ENCODE assay signal across 11 mouse cellular contexts in genomic region chr9:50449048-50449447, GRCm38 (mm10). TPM values are rescaled to one million over a fixed set of nuclear protein-coding genes. Genes with fewer than 3 reads are reported as not detected.
DNase-seq lines count a peak whose midpoint lies in the region; ATAC-seq lines count a peak whose summit lies in the region.
"Had no signal": no experiment of that assay in that cellular context is flagged by ENCODE, and none has a peak within 500 bp of the region (broad histone marks: within the 10 kb centered on the region; RNA-seq: fewer than 3 reads in every experiment).

No protein-coding gene starts in this region.

- H3K27me3 ChIP-seq in heart, embryonic 16.5 days (ENCODE audit: control insufficient read depth, insufficient read depth, low read length): no peaks in the 10 kb centered on the region
- no peaks in the 10 kb centered on the region for H3K27me3 ChIP-seq in heart, embryonic 11.5 days (ENCODE audit: control insufficient read depth, insufficient read depth, low read length)
- 0 out of 2 replicates have a peak, but pooled peaks cover 2% of the 10 kb centered on the region for H3K27me3 ChIP-seq in neural tube, embryonic 15.5 days (replicated peaks)
- no peaks in the 10 kb centered on the region for H3K27me3 ChIP-seq in hindbrain, embryonic 14.5 days (ENCODE audit: control insufficient read depth, insufficient read depth, low read length)
- H3K27me3 ChIP-seq in limb, embryonic 10.5 days (ENCODE audit: low read depth, poor library complexity, severe bottlenecking): no peaks in the 10 kb centered on the region
- H3K27me3 ChIP-seq: embryonic facial prominence, embryonic 13.5 days; intestine, embryonic 15.5 days had no signal

- H3K4me1 ChIP-seq in heart, embryonic 16.5 days (ENCODE audit: control insufficient read depth, insufficient read depth, low read length): no peaks in the 10 kb centered on the region
- no peaks in the 10 kb centered on the region for H3K4me1 ChIP-seq in heart, embryonic 11.5 days (ENCODE audit: control insufficient read depth, insufficient read depth, low read length)
- peaks cover 12% of the 10 kb centered on the region for H3K4me1 ChIP-seq in neural tube, embryonic 15.5 days
- H3K4me1 ChIP-seq in hindbrain, embryonic 14.5 days (replicated peaks; ENCODE audit: control insufficient read depth, insufficient read depth, low read length): 0 out of 2 replicates have a peak, but pooled peaks cover 12% of the 10 kb centered on the region
- no peaks in the 10 kb centered on the region for H3K4me1 ChIP-seq in limb, embryonic 10.5 days
- H3K4me1 ChIP-seq: intestine, embryonic 15.5 days had no signal

- 52% methylated on average over 13 of the region's 13 CpGs for WGBS in heart, embryonic 16.5 days
- WGBS in heart, embryonic 11.5 days (ENCODE audit: insufficient replicate concordance): 54% methylated on average over 13 of the region's 13 CpGs
- 49% methylated on average over 13 of the region's 13 CpGs for WGBS in neural tube, embryonic 15.5 days
- 62% methylated on average over 13 of the region's 13 CpGs for WGBS in hindbrain, embryonic 14.5 days
- 71% methylated on average over 13 of the region's 13 CpGs for WGBS in limb, embryonic 10.5 days

- H3K9me3 ChIP-seq in heart, embryonic 16.5 days (replicated peaks; ENCODE audit: control insufficient read depth, low read length): peaks cover 4% of the 10 kb centered on the region
- 0 out of 2 replicates have a peak, but pooled peaks cover 3% of the 10 kb centered on the region for H3K9me3 ChIP-seq in heart, embryonic 11.5 days (replicated peaks; ENCODE audit: control insufficient read depth, low read length)
- no peaks in the 10 kb centered on the region for H3K9me3 ChIP-seq in neural tube, embryonic 15.5 days (replicated peaks)
- H3K9me3 ChIP-seq in hindbrain, embryonic 14.5 days (ENCODE audit: control insufficient read depth, low read length): no peaks in the 10 kb centered on the region
- no peaks in the 10 kb centered on the region for H3K9me3 ChIP-seq in limb, embryonic 10.5 days (replicated peaks)
- H3K9me3 ChIP-seq: embryonic facial prominence, embryonic 13.5 days; G1E; intestine, embryonic 15.5 days had no signal

- no peaks in the 10 kb centered on the region for H3K36me3 ChIP-seq in heart, embryonic 16.5 days (ENCODE audit: control insufficient read depth, insufficient read depth)
- H3K36me3 ChIP-seq in heart, embryonic 11.5 days (ENCODE audit: control insufficient read depth, insufficient read depth, low read length): no peaks in the 10 kb centered on the region
- no peaks in the 10 kb centered on the region for H3K36me3 ChIP-seq in neural tube, embryonic 15.5 days
- no peaks in the 10 kb centered on the region for H3K36me3 ChIP-seq in hindbrain, embryonic 14.5 days (replicated peaks; ENCODE audit: control insufficient read depth, insufficient read depth)
- H3K36me3 ChIP-seq in limb, embryonic 10.5 days: no peaks in the 10 kb centered on the region
- H3K36me3 ChIP-seq: embryonic facial prominence, embryonic 13.5 days; G1E; intestine, embryonic 15.5 days had no signal

- H3K9ac ChIP-seq in heart, embryonic 16.5 days (ENCODE audit: low read length): no peak overlapping the region
- no peak overlapping the region for H3K9ac ChIP-seq in heart, embryonic 11.5 days (ENCODE audit: low read depth, low read length)
- no peak overlapping the region for H3K9ac ChIP-seq in neural tube, embryonic 15.5 days (replicated peaks)
- H3K9ac ChIP-seq in hindbrain, embryonic 14.5 days: no peak overlapping the region
- H3K9ac ChIP-seq: embryonic facial prominence, embryonic 13.5 days; intestine, embryonic 15.5 days had no signal

- H3K4me2 ChIP-seq in heart, embryonic 16.5 days (ENCODE audit: low read depth, low read length): no peak overlapping the region
- no peak overlapping the region for H3K4me2 ChIP-seq in heart, embryonic 11.5 days
- H3K4me2 ChIP-seq in neural tube, embryonic 15.5 days: no peak overlapping the region
- H3K4me2 ChIP-seq in hindbrain, embryonic 14.5 days (replicated peaks): no peak overlapping the region
- H3K4me2 ChIP-seq: embryonic facial prominence, embryonic 13.5 days; intestine, embryonic 15.5 days had no signal

- no peak for DNase-seq in neural tube, embryonic 10.5 days (ENCODE audit: extremely low spot score, low spot score)
- peak; percentile 51 for DNase-seq in hindbrain, embryonic 14.5 days (ENCODE audit: low spot score)
- DNase-seq in testis, postnatal 10 days (ENCODE audit: low spot score): peak; percentile 67
- no peak for DNase-seq in limb, embryonic 10.5 days (ENCODE audit: low spot score)

- no peak overlapping the region for H3K27ac ChIP-seq in heart, embryonic 16.5 days (ENCODE audit: low read length)
- no peak overlapping the region for H3K27ac ChIP-seq in heart, embryonic 11.5 days (ENCODE audit: low read depth, low read length)
- no peak overlapping the region for H3K27ac ChIP-seq in neural tube, embryonic 15.5 days (replicated peaks)
- no peak overlapping the region for H3K27ac ChIP-seq in hindbrain, embryonic 14.5 days
- H3K27ac ChIP-seq in limb, embryonic 10.5 days: no peak overlapping the region
- H3K27ac ChIP-seq: embryonic facial prominence, embryonic 13.5 days; intestine, embryonic 15.5 days had no signal

- no peak overlapping the region for H3K4me3 ChIP-seq in heart, embryonic 16.5 days (ENCODE audit: low read length)
- no peak overlapping the region for H3K4me3 ChIP-seq in heart, embryonic 11.5 days (ENCODE audit: low read depth, low read length)
- H3K4me3 ChIP-seq in neural tube, embryonic 15.5 days (replicated peaks): no peak overlapping the region
- H3K4me3 ChIP-seq in hindbrain, embryonic 14.5 days (replicated peaks; ENCODE audit: low read length): no peak overlapping the region
- H3K4me3 ChIP-seq in limb, embryonic 10.5 days: no peak overlapping the region
- H3K4me3 ChIP-seq: embryonic facial prominence, embryonic 13.5 days; intestine, embryonic 15.5 days had no signal

- peak; percentile 45 for ATAC-seq in heart, embryonic 16.5 days (replicated peaks; ENCODE audit: extremely low read depth, insufficient read depth, low FRiP score)
- no peak for ATAC-seq in heart, embryonic 11.5 days (replicated peaks; ENCODE audit: insufficient number of reproducible peaks, low FRiP score, low TSS enrichment)
- peak; percentile 57 for ATAC-seq in neural tube, embryonic 15.5 days (ENCODE audit: low FRiP score)
- ATAC-seq in hindbrain, embryonic 14.5 days (ENCODE audit: low FRiP score): peak; percentile 57; the same call in 1 of the 2 replicates
- ATAC-seq in monocyte, adult 5-6 weeks (replicated peaks; ENCODE audit: insufficient number of reproducible peaks, low FRiP score, low TSS enrichment, poor library complexity, severe bottlenecking): no peak
- ATAC-seq: intestine, embryonic 15.5 days had no signal

RNA-seq across cellular contexts. Expression of gene Plet1, which starts 45.3 kb away (rescaled TPM):
- polyA plus RNA-seq in heart, embryonic 16.5 days (2015; fragmentation: Nextera tagmentation; extraction: Ambion mirVana): 1.1 and 1.7 TPM in 2 replicates
- polyA plus RNA-seq in heart, embryonic 11.5 days (2014; fragmentation: Nextera tagmentation; extraction: Ambion mirVana): 0.23 and 1.0 TPM in 2 replicates
- polyA plus RNA-seq in neural tube, embryonic 15.5 days (2015; fragmentation: Nextera tagmentation; extraction: Ambion mirVana): 0.72 and 2.1 TPM in 2 replicates
- 0.24 and 0.43 TPM in 2 replicates for polyA plus RNA-seq in hindbrain, embryonic 14.5 days (2014; fragmentation: Nextera tagmentation; extraction: Ambion mirVana)
- 0.29 TPM in 1 of 2 replicates, not detected in the other for polyA plus RNA-seq in limb, embryonic 10.5 days (2016; fragmentation: Nextera tagmentation; extraction: Ambion mirVana)
- total RNA-seq in monocyte, adult 5-6 weeks (2017): not detected in 3 replicates
- total RNA-seq: G1E had no signal

Comparison
In these comparisons a context has a peak if more than half of its experiments do, and no peak if none do; other contexts are left out.
1. ATAC-seq: peak in heart, embryonic 16.5 days (single experiment), neural tube, embryonic 15.5 days (single experiment) and hindbrain, embryonic 14.5 days (single experiment); none in heart, embryonic 11.5 days (single experiment) and monocyte, adult 5-6 weeks (single experiment).
2. DNase-seq: peak in hindbrain, embryonic 14.5 days (single experiment) and testis, postnatal 10 days (single experiment); none in neural tube, embryonic 10.5 days (single experiment) and limb, embryonic 10.5 days (single experiment).